Mouse (Mus musculus) heart, postnatal 14 days (tissue): ENCODE measurements around the gene Olfr1095. TPM values are rescaled to one million over a fixed set of nuclear protein-coding genes. Genes with fewer than 3 reads are reported as not detected.

Experiments
- DNase-seq, 2 experiments: peaks; one replicate each; pipeline ENCODE4 v3.0.0; 2021 to 2022
- intact Hi-C: fragments of 180-260 bp; cut with DNase I; formaldehyde crosslinking; loops from one replicate; pipeline ENCODE4 v1.15.1; 2025
- long read RNA-seq, 2 experiments: library from polyadenylated mRNA; stranded (forward); transcript quantifications; one replicate each; pipeline ENCODE4 v2.0.0; 2021
- total RNA-seq, 2 experiments: library from RNA; stranded (reverse); gene quantifications; 2 replicates each; pipeline ENCODE4 v1.2.3; 2021

Olfr1095 gene
- not detected for total RNA-seq
- long read RNA-seq, experiment 1, result 0 reads
- long read RNA-seq, experiment 2, result 0 reads

- intact Hi-C loops, result no loop called here
- DNase-seq, result no peak
These were observed at the start of gene Olfr1095 for GRCm38 (mm10) chr2:86851596-86851995. Olfr1095 (minus strand) TSS chr2:86851696.

- no peak for DNase-seq
- intact Hi-C loops, result no loop called here
These were observed 40.6 kb upstream of the Olfr1095 start, which contains the start of gene Olfr1097 for GRCm38 (mm10) chr2:86892116-86892515. Olfr1097 (minus strand) TSS chr2:86892216.

- no peak for DNase-seq
- intact Hi-C loops, result no loop called here
These were observed 23.2 kb upstream of the Olfr1095 start, which contains the start of gene Gm13723 for GRCm38 (mm10) chr2:86874702-86875101. Gm13723 (minus strand) TSS chr2:86874802.

GRCm38 (mm10) chr2:86824363-86824762 is 27.1 kb downstream of the Olfr1095 start, which contains the start of gene Olfr1094:
Olfr1094 (plus strand) TSS chr2:86824663.
- no peak for DNase-seq
- intact Hi-C loops, result no loop called here

GRCm38 (mm10) chr2:86809918-86810317 is 41.6 kb downstream of the Olfr1095 start, which contains the start of gene Olfr141:
Olfr141 (minus strand) TSS chr2:86810018.
- DNase-seq, result no peak
- intact Hi-C loops, result no loop called here

Other genes with a start within 250 kb of the Olfr1095 start
- not detected for gene Olfr1084, start 212.0 kb downstream of the Olfr1095 start, total RNA-seq
- gene Olfr1085, start 189.7 kb downstream of the Olfr1095 start, total RNA-seq, result not detected
- not detected for gene Olfr1086, start 171.6 kb downstream of the Olfr1095 start, total RNA-seq
- gene Olfr1087, start 153.3 kb downstream of the Olfr1095 start, total RNA-seq, result not detected
- not detected for gene Olfr1089, start 118.0 kb downstream of the Olfr1095 start, total RNA-seq
- gene Olfr1090, start 92.7 kb downstream of the Olfr1095 start, total RNA-seq, result not detected
- not detected for gene Olfr1093, start 69.2 kb downstream of the Olfr1095 start, total RNA-seq
- not detected for gene Olfr141, start 41.7 kb downstream of the Olfr1095 start, total RNA-seq
- not detected for gene Olfr1094, start 27.0 kb downstream of the Olfr1095 start, total RNA-seq
- gene Gm13723, start 23.1 kb upstream of the Olfr1095 start, total RNA-seq, result not detected
- gene Olfr1097, start 40.5 kb upstream of the Olfr1095 start, total RNA-seq, result not detected
- not detected for gene Olfr1098, start 72.8 kb upstream of the Olfr1095 start, total RNA-seq
- gene Olfr1099, start 109.0 kb upstream of the Olfr1095 start, total RNA-seq, result not detected
- not detected for gene Olfr1100, start 128.3 kb upstream of the Olfr1095 start, total RNA-seq
- gene Olfr1101, start 139.5 kb upstream of the Olfr1095 start, total RNA-seq, result not detected
- not detected for gene Olfr1102, start 146.7 kb upstream of the Olfr1095 start, total RNA-seq
- not detected for gene Olfr1104, start 175.4 kb upstream of the Olfr1095 start, total RNA-seq
- gene Olfr1105, start 184.8 kb upstream of the Olfr1095 start, total RNA-seq, result not detected
- not detected for gene Olfr1106, start 200.6 kb upstream of the Olfr1095 start, total RNA-seq
- gene Olfr1107, start 224.1 kb upstream of the Olfr1095 start, total RNA-seq, result not detected
- not detected for gene Olfr1109, start 244.3 kb upstream of the Olfr1095 start, total RNA-seq